ENCODE assay signal across 11 mouse cellular contexts in the genomic region with DNA sequence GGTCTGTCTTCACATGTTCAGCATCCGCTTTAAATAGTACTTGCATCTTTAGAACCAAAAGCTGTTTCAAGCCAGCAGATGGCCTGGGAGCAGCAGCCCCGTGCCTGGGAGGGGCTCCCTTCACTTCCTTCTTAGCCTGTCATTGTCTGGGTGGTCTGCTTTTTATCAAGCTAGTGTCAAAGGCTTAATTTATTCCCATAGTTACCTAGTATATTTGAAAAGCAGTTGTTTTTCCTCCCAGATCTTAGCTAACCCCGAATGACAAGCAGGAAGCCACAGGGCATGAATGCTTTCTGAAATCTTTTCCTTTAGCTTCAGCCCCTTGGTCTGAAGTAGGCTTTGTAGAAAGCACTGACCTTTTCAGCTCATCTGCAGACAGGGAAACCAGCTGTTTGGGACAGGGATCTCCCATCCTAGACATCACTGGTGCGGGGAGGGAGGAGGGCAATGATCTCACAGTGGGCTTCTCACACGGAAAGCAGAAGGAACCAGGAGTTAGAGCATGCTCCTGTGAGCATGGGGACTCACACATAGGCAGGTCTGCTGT. TPM values are rescaled to one million over a fixed set of nuclear protein-coding genes. Genes with fewer than 3 reads are reported as not detected.
A peak's percentile ranks its signal among the peaks of the same experiment; 100 is the strongest.
DNase-seq lines count a peak whose midpoint lies in the region; ATAC-seq lines count a peak whose summit lies in the region.
"Had no signal": no experiment of that assay in that cellular context is flagged by ENCODE, and none has a peak within 500 bp of the region (broad histone marks: within the 10 kb centered on the region; RNA-seq: fewer than 3 reads in every experiment).

No protein-coding gene starts in this region.

- no peaks in the 10 kb centered on the region for H3K9me3 ChIP-seq in heart, embryonic 10.5 days
- H3K9me3 ChIP-seq in neural tube, embryonic 15.5 days (replicated peaks), result no peaks in the 10 kb centered on the region

- no peaks in the 10 kb centered on the region for H3K36me3 ChIP-seq in heart, embryonic 10.5 days
- no peaks in the 10 kb centered on the region for H3K36me3 ChIP-seq in neural tube, embryonic 15.5 days

- peaks cover 12% of the 10 kb centered on the region for H3K4me1 ChIP-seq in heart, embryonic 10.5 days
- H3K4me1 ChIP-seq in neural tube, embryonic 15.5 days, result peaks cover 9% of the 10 kb centered on the region; the same call in 1 of the 2 replicates

- ATAC-seq in neural tube, embryonic 15.5 days (ENCODE audit: low FRiP score), result no peak
- ATAC-seq in megakaryocyte progenitor cell, adult 5-6 weeks (replicated peaks; ENCODE audit: poor library complexity), result 0 out of 2 replicates have a peak, but pooled peaks have one; percentile 17

- 16% methylated on average over 5 of the region's 5 CpGs for WGBS in heart, embryonic 10.5 days
- 9% methylated on average over 5 of the region's 5 CpGs for WGBS in neural tube, embryonic 15.5 days

- H3K9ac ChIP-seq in neural tube, embryonic 15.5 days (replicated peaks), result no peak overlapping the region

- H3K4me2 ChIP-seq in neural tube, embryonic 15.5 days, result no peak overlapping the region

- H3K27ac ChIP-seq in heart, embryonic 10.5 days, result 0 out of 2 replicates have a peak overlapping the region, but pooled peaks have one; percentile 56
- H3K27ac ChIP-seq in neural tube, embryonic 15.5 days (replicated peaks), result no peak overlapping the region

- no peak for DNase-seq in heart, embryonic 10.5 days (ENCODE audit: low spot score)
- no peak for DNase-seq in heart, adult 8-10 months (ENCODE audit: low spot score)
- peak; percentile 25 for DNase-seq in neural tube, embryonic 10.5 days (ENCODE audit: extremely low spot score, low spot score)
- DNase-seq in lung, postnatal 4 days, result no peak
- no peak for DNase-seq in spleen, adult 12 weeks (ENCODE audit: low spot score)
- DNase-seq in cerebellum, adult 11-12 months, result no peak

- peaks cover 26% of the 10 kb centered on the region for H3K27me3 ChIP-seq in heart, embryonic 10.5 days (ENCODE audit: insufficient read depth, poor library complexity, severe bottlenecking)
- H3K27me3 ChIP-seq in neural tube, embryonic 15.5 days (replicated peaks), result peaks cover 10% of the 10 kb centered on the region

- no peak overlapping the region for H3K4me3 ChIP-seq in heart, embryonic 10.5 days
- no peak overlapping the region for H3K4me3 ChIP-seq in neural tube, embryonic 15.5 days (replicated peaks)

RNA-seq across cellular contexts. Expression of a gene that starts 6.8 kb away (rescaled TPM):
- polyA plus RNA-seq in heart, embryonic 10.5 days (2016; fragmentation: Nextera tagmentation; extraction: Ambion mirVana), result 9.0 and 10.1 TPM in 2 replicates
- under 1 TPM; 0.69 to 0.97 (median 0.92) TPM for total RNA-seq in heart, adult 8-10 months (2022)
- polyA plus RNA-seq in neural tube, embryonic 15.5 days (2015; fragmentation: Nextera tagmentation; extraction: Ambion mirVana), result 9.5 and 9.6 TPM in 2 replicates
- 4.6 and 9.5 TPM in 2 replicates for total RNA-seq in megakaryocyte progenitor cell, adult 5-6 weeks (2015)
- 2.2 and 3.8 TPM in 2 replicates for total RNA-seq in megakaryocyte progenitor cell, adult 5-6 weeks (2017)

RNA-seq across cellular contexts. Expression of a gene that starts 48.5 kb away (rescaled TPM):
- polyA plus RNA-seq in heart, embryonic 10.5 days (2016; fragmentation: Nextera tagmentation; extraction: Ambion mirVana), result not detected in 2 replicates
- total RNA-seq in heart, adult 8-10 months (2022), result not detected
- 0.14 and 0.27 TPM in 2 replicates for polyA plus RNA-seq in neural tube, embryonic 15.5 days (2015; fragmentation: Nextera tagmentation; extraction: Ambion mirVana)
- total RNA-seq in megakaryocyte progenitor cell, adult 5-6 weeks (2015), result not detected in 2 replicates
- not detected in 2 replicates for total RNA-seq in megakaryocyte progenitor cell, adult 5-6 weeks (2017)
- total RNA-seq: neutrophil, adult 5-6 weeks had no signal
- polyA plus RNA-seq: cortical plate, adult 2 months; liver, embryonic 16.5 days had no signal

RNA-seq across cellular contexts. Expression of a gene that starts 54.6 kb away (rescaled TPM):
- 7.2 and 8.9 TPM in 2 replicates for polyA plus RNA-seq in heart, embryonic 10.5 days (2016; fragmentation: Nextera tagmentation; extraction: Ambion mirVana)
- 100 to 1,000 TPM; 215 to 326 (median 253) TPM for total RNA-seq in heart, adult 8-10 months (2022)
- polyA plus RNA-seq in neural tube, embryonic 15.5 days (2015; fragmentation: Nextera tagmentation; extraction: Ambion mirVana), result 4.0 and 5.5 TPM in 2 replicates
- total RNA-seq in megakaryocyte progenitor cell, adult 5-6 weeks (2015), result 1,076 and 1,152 TPM in 2 replicates
- total RNA-seq in megakaryocyte progenitor cell, adult 5-6 weeks (2017), result 820 and 1,286 TPM in 2 replicates
